ENCODE assay signal across 18 mouse cellular contexts in genomic region chr10:18987046-18987906, GRCm38 (mm10). TPM values are rescaled to one million over a fixed set of nuclear protein-coding genes. Genes with fewer than 3 reads are reported as not detected.
A peak's percentile ranks its signal among the peaks of the same experiment; 100 is the strongest.
DNase-seq lines count a peak whose midpoint lies in the region; ATAC-seq and TF ChIP-seq lines count a peak whose summit lies in the region.
"Had no signal": no experiment of that assay in that cellular context is flagged by ENCODE, and none has a peak within 500 bp of the region (broad histone marks: within the 10 kb centered on the region; RNA-seq: fewer than 3 reads in every experiment).

No protein-coding gene starts in this region.

- no peak overlapping the region for H3K9ac ChIP-seq in kidney, postnatal 0 days (ENCODE audit: low read depth, low read length)
- no peak overlapping the region for H3K9ac ChIP-seq in liver, embryonic 11.5 days (ENCODE audit: low read depth, low read length)
- H3K9ac ChIP-seq: heart, embryonic 13.5 days; limb, embryonic 15.5 days; neural tube, embryonic 15.5 days had no signal

- H3K27ac ChIP-seq in kidney, postnatal 0 days = no peak overlapping the region
- H3K27ac ChIP-seq in embryonic facial prominence, embryonic 10.5 days (replicated peaks) = no peak overlapping the region
- no peak overlapping the region for H3K27ac ChIP-seq in liver, embryonic 11.5 days (ENCODE audit: low read depth, low read length)
- H3K27ac ChIP-seq: heart, embryonic 13.5 days; limb, embryonic 15.5 days; neural tube, embryonic 15.5 days had no signal

- no peaks in the 10 kb centered on the region for H3K36me3 ChIP-seq in kidney, postnatal 0 days (ENCODE audit: insufficient read depth, low read length)
- no peaks in the 10 kb centered on the region for H3K36me3 ChIP-seq in embryonic facial prominence, embryonic 10.5 days (replicated peaks)
- H3K36me3 ChIP-seq in splenic B cell, adult 2 months (ENCODE audit: control insufficient read depth, insufficient read depth, low read length, poor library complexity, severe bottlenecking) = no peaks in the 10 kb centered on the region
- H3K36me3 ChIP-seq in liver, embryonic 11.5 days (ENCODE audit: control insufficient read depth, insufficient read depth, low read length) = no peaks in the 10 kb centered on the region
- H3K36me3 ChIP-seq: heart, embryonic 13.5 days; limb, embryonic 15.5 days; neural tube, embryonic 15.5 days had no signal

- H3K4me1 ChIP-seq in kidney, postnatal 0 days (replicated peaks; ENCODE audit: insufficient read depth, low read length) = no peaks in the 10 kb centered on the region
- peaks cover 7% of the 10 kb centered on the region for H3K4me1 ChIP-seq in embryonic facial prominence, embryonic 10.5 days
- no peaks in the 10 kb centered on the region for H3K4me1 ChIP-seq in liver, embryonic 11.5 days (replicated peaks; ENCODE audit: control insufficient read depth, insufficient read depth, low read length)
- H3K4me1 ChIP-seq: neural tube, embryonic 15.5 days had no signal

- 14% methylated on average over 2 of the region's 2 CpGs for WGBS in kidney, postnatal 0 days
- 26% methylated on average over 2 of the region's 2 CpGs for WGBS in embryonic facial prominence, embryonic 10.5 days
- WGBS in liver, embryonic 11.5 days = 29% methylated on average over 2 of the region's 2 CpGs

- H3K4me2 ChIP-seq in kidney, postnatal 0 days (ENCODE audit: low read length) = no peak overlapping the region
- H3K4me2 ChIP-seq in liver, embryonic 11.5 days = no peak overlapping the region
- H3K4me2 ChIP-seq: heart, embryonic 13.5 days; limb, embryonic 15.5 days; neural tube, embryonic 15.5 days had no signal

- no peak for TF ChIP-seq CTCF in kidney, postnatal 0 days (IDR thresholded peaks at IDR 0.05; ENCODE audit: low read depth)

- H3K27me3 ChIP-seq in kidney, postnatal 0 days (ENCODE audit: insufficient read depth, low read length) = no peaks in the 10 kb centered on the region
- no peaks in the 10 kb centered on the region for H3K27me3 ChIP-seq in embryonic facial prominence, embryonic 10.5 days (replicated peaks; ENCODE audit: low read depth, poor library complexity, severe bottlenecking)
- H3K27me3 ChIP-seq in splenic B cell, adult 2 months (ENCODE audit: control insufficient read depth, insufficient read depth, low read length, poor library complexity, severe bottlenecking) = no peaks in the 10 kb centered on the region; the same call in 1 of the 2 replicates
- no peaks in the 10 kb centered on the region for H3K27me3 ChIP-seq in liver, embryonic 11.5 days (replicated peaks; ENCODE audit: control insufficient read depth, insufficient read depth, low read length)
- H3K27me3 ChIP-seq: heart, embryonic 13.5 days; limb, embryonic 15.5 days; neural tube, embryonic 15.5 days had no signal

- DNase-seq in embryo, embryonic 10 days (ENCODE audit: low spot score) = peak; percentile 22
- DNase-seq in embryo, embryonic 9.5 days (ENCODE audit: extremely low spot score) = no peak
- DNase-seq in kidney, postnatal 0 days (ENCODE audit: low spot score) = peak; percentile 22
- no peak for DNase-seq in kidney, adult 11 months
- peak; percentile 12 for DNase-seq in embryonic facial prominence, embryonic 10.5 days (ENCODE audit: low spot score)
- DNase-seq in splenic B cell, adult 2 months (ENCODE audit: low read depth, low spot score) = peak; percentile 36
- no peak for DNase-seq in liver, embryonic 11.5 days (ENCODE audit: low spot score)
- DNase-seq: adrenal gland, postnatal 25 days; cerebellum, adult 2 months; kidney, postnatal 36 days; layer of hippocampus, adult 9-11 months; lung, adult 18-20 months; retina, postnatal 1 day; thymus, postnatal 4 days had no signal

- no peaks in the 10 kb centered on the region for H3K9me3 ChIP-seq in kidney, postnatal 0 days (replicated peaks; ENCODE audit: low read length)
- H3K9me3 ChIP-seq in embryonic facial prominence, embryonic 10.5 days = no peaks in the 10 kb centered on the region
- no peaks in the 10 kb centered on the region for H3K9me3 ChIP-seq in liver, embryonic 11.5 days (ENCODE audit: control insufficient read depth, low read length)
- H3K9me3 ChIP-seq: heart, embryonic 13.5 days; limb, embryonic 15.5 days; neural tube, embryonic 15.5 days had no signal

- ATAC-seq in kidney, postnatal 0 days (replicated peaks; ENCODE audit: low FRiP score, low read depth) = no peak
- no peak for ATAC-seq in liver, embryonic 11.5 days (replicated peaks; ENCODE audit: low FRiP score)
- no peak for ATAC-seq in frontal cortex, adult (ENCODE audit: low TSS enrichment)

- H3K4me3 ChIP-seq in kidney, postnatal 0 days (replicated peaks; ENCODE audit: low read depth, low read length) = no peak overlapping the region
- H3K4me3 ChIP-seq in embryonic facial prominence, embryonic 10.5 days = no peak overlapping the region
- no peak overlapping the region for H3K4me3 ChIP-seq in liver, embryonic 11.5 days (ENCODE audit: low read depth, low read length)
- H3K4me3 ChIP-seq: heart, embryonic 13.5 days; limb, embryonic 15.5 days; neural tube, embryonic 15.5 days had no signal

RNA-seq across cellular contexts. Expression of gene Tnfaip3, which starts 28.2 kb away (rescaled TPM):
- polyA plus RNA-seq in kidney, postnatal 0 days (2015; fragmentation: Nextera tagmentation; extraction: Ambion mirVana) = 2.5 and 2.6 TPM in 2 replicates
- 1.4 and 1.6 TPM in 2 replicates for polyA plus RNA-seq in embryonic facial prominence, embryonic 10.5 days (2016; fragmentation: Nextera tagmentation; extraction: Ambion mirVana)
- polyA plus RNA-seq in liver, embryonic 11.5 days (2014; fragmentation: Nextera tagmentation; extraction: Ambion mirVana) = 0.81 and 1.3 TPM in 2 replicates

Comparison
In these comparisons a context has a peak if more than half of its experiments do, and no peak if none do; other contexts are left out.
1. DNase-seq: peak in embryo, embryonic 10 days (single experiment), kidney, postnatal 0 days (single experiment), embryonic facial prominence, embryonic 10.5 days (single experiment) and splenic B cell, adult 2 months (single experiment); none in embryo, embryonic 9.5 days (single experiment), kidney, adult 11 months (single experiment) and liver, embryonic 11.5 days (single experiment).